Mouse (Mus musculus) lung, adult 10 weeks (tissue): ENCODE results near the gene Gm9887. TPM values are rescaled to one million over a fixed set of nuclear protein-coding genes. Genes with fewer than 3 reads are reported as not detected.

ENCODE experiments used
- polyA plus RNA-seq: library from polyadenylated mRNA; stranded (reverse); fragments of 350-450 nt; fragmentation: Illumina TruSeq; extraction: RNeasy Lipid Tissue Mini Kit (QIAGEN cat#74804); gene quantifications from one replicate; pipeline ENCODE4 v1.2.3, GENCODE M21; 2014; ENCODE audit warnings: low read depth, low replicate concordance; ENCODE audit not compliant: insufficient read depth

Gm9887 gene
- not detected for polyA plus RNA-seq

DNA sequence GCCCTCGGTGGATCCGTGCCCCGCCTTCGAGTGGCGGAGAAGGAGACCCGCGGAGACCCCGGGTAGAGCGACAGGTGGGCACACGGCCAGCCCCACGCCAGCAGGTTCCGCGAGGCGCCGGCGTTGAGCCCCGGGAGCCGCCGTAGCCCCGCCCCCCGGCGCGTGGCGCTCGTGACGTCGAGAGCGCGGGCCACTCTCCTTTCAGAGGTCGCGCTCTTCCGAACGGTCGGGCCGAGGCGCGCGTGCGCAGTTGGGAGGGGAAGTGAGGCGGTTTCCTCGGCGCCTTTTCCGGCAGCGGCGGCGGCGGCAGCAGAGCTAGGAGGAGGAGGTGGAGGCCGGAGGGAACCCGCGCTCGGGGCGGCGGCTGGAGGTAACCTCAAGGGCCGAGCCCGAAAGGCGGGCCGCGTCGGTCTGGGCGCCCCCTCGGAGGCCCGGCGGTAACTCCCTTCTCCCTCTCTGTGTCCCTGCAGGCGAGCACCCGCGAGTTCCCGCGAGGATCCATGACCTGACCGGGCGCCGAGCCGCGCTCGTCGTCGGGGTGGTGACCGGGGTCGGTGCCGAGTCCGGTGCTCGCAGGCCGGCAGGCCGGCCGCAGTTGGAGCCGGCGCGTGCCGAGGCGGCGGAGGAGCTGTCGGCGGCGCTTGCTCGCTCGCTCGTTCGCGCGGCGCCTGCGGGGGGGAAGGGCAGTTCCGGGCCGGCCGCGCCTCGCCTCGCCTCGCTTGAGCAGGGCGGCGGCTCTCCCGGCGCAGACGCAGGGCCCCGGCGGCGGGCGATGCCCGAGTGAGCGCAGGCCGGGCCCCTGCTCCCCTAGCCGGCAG lies at the start of gene Gm9887, which contains the start of gene Arf6:
Gene Gm9887, minus strand, starts transcription at position 605 of the 818 bp plus-strand sequence.
Gene Arf6, plus strand, starts transcription at position 297 of the 818 bp plus-strand sequence.

DNA sequence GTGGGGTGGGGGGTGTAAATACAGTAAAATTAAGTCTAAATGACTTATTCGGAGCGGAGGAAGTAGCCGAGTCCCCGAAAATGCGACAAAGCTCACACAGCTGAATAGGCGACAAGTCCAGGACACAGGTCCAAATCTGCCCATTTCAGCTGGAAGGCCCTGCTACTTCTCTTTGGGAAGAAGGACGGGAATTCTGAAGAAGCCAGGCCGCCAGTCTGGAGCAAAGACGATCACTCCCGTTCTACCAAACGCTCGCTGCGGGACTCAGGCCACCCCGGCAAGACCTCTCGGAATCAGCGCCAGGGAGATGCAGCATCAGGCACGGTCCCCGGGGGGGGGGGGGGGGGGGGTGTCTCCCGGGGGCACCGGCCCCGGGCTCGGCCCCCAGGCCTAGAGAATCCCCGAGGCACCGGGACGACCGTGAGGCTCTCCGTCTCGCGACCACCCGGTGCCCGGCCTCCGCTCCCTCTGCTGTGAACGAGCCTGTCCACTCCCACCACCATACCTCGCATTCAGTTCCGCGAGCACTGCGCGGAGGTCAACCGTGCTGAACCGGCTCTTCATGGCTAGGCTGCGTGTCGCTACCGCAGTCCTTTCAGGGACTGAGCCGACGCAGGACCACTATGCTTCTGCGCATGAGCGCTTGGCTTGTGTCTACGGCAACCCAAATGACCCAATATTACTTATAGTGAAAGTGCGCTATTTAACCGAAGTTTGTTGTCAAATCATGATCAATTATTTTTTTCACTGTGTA lies 15.5 kb downstream of the Gm9887 start, which contains the start of gene Nemf:
Gene Nemf, minus strand, starts transcription at position 620 of the 754 bp plus-strand sequence.

Other genes starting within 250 kb of the Gm9887 start
- 4,130 TPM for gene Rps29, start 213.3 kb downstream of the Gm9887 start, polyA plus RNA-seq
- gene Lrr1, start 203.6 kb downstream of the Gm9887 start, polyA plus RNA-seq = not detected
- gene Rpl36al, start 188.4 kb downstream of the Gm9887 start, polyA plus RNA-seq = 653 TPM
- gene Mgat2, start 188.3 kb downstream of the Gm9887 start, polyA plus RNA-seq = 28.4 TPM
- 3.7 TPM for gene Gm49383, start 175.4 kb downstream of the Gm9887 start, polyA plus RNA-seq
- 2.9 TPM for gene Dnaaf2, start 174.0 kb downstream of the Gm9887 start, polyA plus RNA-seq
- gene Gm49384, start 168.2 kb downstream of the Gm9887 start, polyA plus RNA-seq = 3.7 TPM
- gene Pole2, start 144.3 kb downstream of the Gm9887 start, polyA plus RNA-seq = 2.4 TPM
- gene Klhdc1, start 131.3 kb downstream of the Gm9887 start, polyA plus RNA-seq = 4.4 TPM
- 38.0 TPM for gene Klhdc2, start 75.8 kb downstream of the Gm9887 start, polyA plus RNA-seq
- 11.5 TPM for gene Nemf, start 15.3 kb downstream of the Gm9887 start, polyA plus RNA-seq
- gene Arf6, start 308 bp downstream of the Gm9887 start, polyA plus RNA-seq = 57.8 TPM
- gene Vcpkmt, start 210.6 kb upstream of the Gm9887 start, polyA plus RNA-seq = 10.6 TPM